In genomic region chr5:16101820-16102219, GRCm38 (mm10) we compare ENCODE assay signal across 18 mouse cellular contexts.
"Had no signal": no experiment of that assay in that cellular context is flagged by ENCODE, and none has a peak within 500 bp of the region (broad histone marks: within the 10 kb centered on the region; RNA-seq: fewer than 3 reads in every experiment).

No protein-coding gene starts in this region.

- H3K27ac ChIP-seq: liver, embryonic 13.5 days; liver, embryonic 15.5 days; lung, embryonic 15.5 days; macrophage; neural tube, embryonic 12.5 days; stomach, embryonic 15.5 days; stomach, postnatal 0 days had no signal

- H3K9me3 ChIP-seq: liver, embryonic 13.5 days; liver, embryonic 15.5 days; lung, embryonic 15.5 days; megakaryocyte, embryonic 14.5 days; neural tube, embryonic 12.5 days; stomach, embryonic 15.5 days had no signal

- H3K4me2 ChIP-seq: liver, embryonic 11.5 days; liver, embryonic 13.5 days; liver, embryonic 15.5 days; lung, embryonic 15.5 days; neural tube, embryonic 12.5 days; stomach, embryonic 15.5 days had no signal

- H3K4me3 ChIP-seq: liver, embryonic 13.5 days; liver, embryonic 15.5 days; lung, embryonic 15.5 days; megakaryocyte, embryonic 14.5 days; neural tube, embryonic 12.5 days; stomach, embryonic 15.5 days had no signal

- DNase-seq: liver, embryonic 13.5 days; liver, postnatal 0 days; lung, adult 2 months; lung, postnatal 14 days; lung, postnatal 36 days; right cerebral cortex, postnatal 14 days; thymus, adult 2 months; thymus, postnatal 25 days; thymus, postnatal 4 days had no signal

- H3K27me3 ChIP-seq: liver, embryonic 13.5 days; liver, embryonic 15.5 days; lung, embryonic 15.5 days; megakaryocyte, embryonic 14.5 days; neural tube, embryonic 12.5 days; stomach, embryonic 15.5 days had no signal

- H3K4me1 ChIP-seq: liver, embryonic 13.5 days; liver, embryonic 15.5 days; lung, embryonic 15.5 days; megakaryocyte, embryonic 14.5 days; neural tube, embryonic 12.5 days; stomach, embryonic 15.5 days had no signal

- H3K9ac ChIP-seq: liver, embryonic 13.5 days; liver, embryonic 15.5 days; liver, postnatal 0 days; lung, embryonic 15.5 days; neural tube, embryonic 12.5 days; stomach, embryonic 15.5 days had no signal

- H3K36me3 ChIP-seq: liver, embryonic 13.5 days; liver, embryonic 15.5 days; lung, embryonic 15.5 days; neural tube, embryonic 12.5 days; stomach, embryonic 15.5 days had no signal

- ATAC-seq: liver, postnatal 0 days; lung, postnatal 0 days had no signal
